Mouse (Mus musculus) hindbrain, embryonic 16.5 days (tissue): Measurements from ENCODE around the gene Ppp4r3b. TPM values are rescaled to one million over a fixed set of nuclear protein-coding genes. Genes with fewer than 3 reads are reported as not detected.
A peak's percentile ranks its signal among the peaks of the same experiment; 100 is the strongest.

Experiments used
- ATAC-seq: fragments of 200-750 bp; cut with Nextera tagmentation; 2 replicates; pipeline ENCODE4 v1.8.0; 2017; ENCODE audit warnings: moderate TSS enrichment, moderate library complexity
- H3K27ac ChIP-seq: fragments of 300-500 bp; sonication (generic); 2 replicates; pipeline ENCODE4 v1.5.1; 2014; ENCODE audit warnings: low read depth, mild to moderate bottlenecking, control low read depth, low read length, moderate library complexity
- H3K27me3 ChIP-seq: fragments of 300-500 bp; sonication (generic); replicated peaks from 2 replicates; pipeline ENCODE4 v1.6.1; 2014; ENCODE audit warnings: low read length; ENCODE audit not compliant: control insufficient read depth, insufficient read depth
- H3K36me3 ChIP-seq: fragments of 300-500 bp; sonication (generic); 2 replicates; pipeline ENCODE4 v1.6.1; 2014; ENCODE audit warnings: mild to moderate bottlenecking, low read length, moderate library complexity, mixed read lengths; ENCODE audit not compliant: control insufficient read depth, insufficient read depth
- H3K4me1 ChIP-seq: fragments of 300-500 bp; sonication (generic); 2 replicates; pipeline ENCODE4 v1.6.1; 2014; ENCODE audit warnings: low read depth, low read length; ENCODE audit not compliant: control insufficient read depth, insufficient read depth
- H3K4me2 ChIP-seq: fragments of 300-500 bp; sonication (generic); 2 replicates; pipeline ENCODE4 v1.6.1; 2014; ENCODE audit warnings: mild to moderate bottlenecking, low read length, control low read depth, moderate library complexity
- H3K4me3 ChIP-seq: fragments of 300-500 bp; sonication (generic); 2 replicates; pipeline ENCODE4 v1.5.1; 2014; ENCODE audit warnings: mild to moderate bottlenecking, low read length, control low read depth, moderate library complexity
- H3K9ac ChIP-seq: fragments of 300-500 bp; sonication (generic); 2 replicates; pipeline ENCODE4 v1.6.1; 2014; ENCODE audit warnings: low read depth, mild to moderate bottlenecking, control low read depth, low read length, moderate library complexity
- H3K9me3 ChIP-seq: fragments of 300-500 bp; sonication (generic); 2 replicates; pipeline ENCODE4 v1.6.1; 2014; ENCODE audit warnings: mild to moderate bottlenecking, low read length, moderate library complexity; ENCODE audit not compliant: control insufficient read depth
- WGBS: fragments of 180-500 bp; shearing (Covaris S2); extraction: QIAGEN DNeasy Blood & Tissue Kit; methylation state at CpG from one replicate; pipeline ENCODE4 v1.1.7; 2014; 5-methylcytosine and 5-hydroxymethylcytosine counted together
- polyA plus RNA-seq: library from polyadenylated mRNA; unstranded; fragments of >200 nt; fragmentation: Nextera tagmentation; extraction: Ambion mirVana; gene quantifications from 2 replicates; pipeline ENCODE4 v1.2.1, GENCODE M21; 2015

Gene Ppp4r3b
- polyA plus RNA-seq, 1 experiment from 2014 or later: 66.3 TPM

GRCm38 (mm10) chr11:29246883-29247650 lies 74.4 kb downstream of the Ppp4r3b start, which contains the start of gene Cfap36:
Gene Cfap36 (minus strand): TSS chr11:29247409.
- peak within 1 kb of the TSS; percentile 88 for H3K9ac ChIP-seq
- H3K4me2 ChIP-seq: peak within 1 kb of the TSS; percentile 80
- peak; percentile 100 for ATAC-seq
- no peaks in the 10 kb centered on the region for H3K9me3 ChIP-seq
- H3K27me3 ChIP-seq: no peaks in the 10 kb centered on the region
- H3K27ac ChIP-seq: peak within 1 kb of the TSS; percentile 93
- H3K4me3 ChIP-seq: peak within 1 kb of the TSS; percentile 94
- peaks cover 13% of the 10 kb centered on the region for H3K4me1 ChIP-seq
- WGBS: under 1% methylated on average over 53 of the region's 53 CpGs
- H3K36me3 ChIP-seq: peaks cover 3% of the 10 kb centered on the region; the same call in 1 of the 2 replicates

- Histone ChIP-seq H3K4me1 (peaks cover 13% of the 10 kb centered on the region), H3K9ac (no peak overlapping the region)
- 96% methylated on average over 1 of the region's 1 CpGs for WGBS
Measured at GRCm38 (mm10) chr11:29247725-29248124, 75.0 kb downstream of the Ppp4r3b start.

GRCm38 (mm10) chr11:29248386-29248785 lies 75.7 kb downstream of the Ppp4r3b start:
- Histone ChIP-seq H3K4me1 (peaks cover 13% of the 10 kb centered on the region), H3K9ac (no peak overlapping the region), H3K27me3 (no peaks in the 10 kb centered on the region), H3K9me3 (no peaks in the 10 kb centered on the region), H3K4me2 (no peak overlapping the region), H3K36me3 (no peaks in the 10 kb centered on the region), H3K27ac (no peak overlapping the region), H3K4me3 (no peak overlapping the region)
- no peak for ATAC-seq
- 97% methylated on average over 5 of the region's 5 CpGs for WGBS

More at GRCm38 (mm10) chr11:29247725-29248124, 75.0 kb downstream of the Ppp4r3b start:
- Histone ChIP-seq H3K4me2 (peak overlapping the region; percentile 55), H3K9me3 (no peaks in the 10 kb centered on the region), H3K27me3 (no peaks in the 10 kb centered on the region), H3K36me3 (peaks cover under 1% of the 10 kb centered on the region; the same call in 1 of the 2 replicates), H3K4me3 (peak overlapping the region; percentile 94), H3K27ac (peak overlapping the region; percentile 67; the same call in 1 of the 2 replicates)
- peak; percentile 5 for ATAC-seq

GRCm38 (mm10) chr11:29254643-29255042 lies 82.0 kb downstream of the Ppp4r3b start:
- Histone ChIP-seq H3K4me1 (no peaks in the 10 kb centered on the region), H3K4me2 (no peak overlapping the region), H3K36me3 (no peaks in the 10 kb centered on the region), H3K9me3 (no peaks in the 10 kb centered on the region), H3K4me3 (no peak overlapping the region), H3K27me3 (no peaks in the 10 kb centered on the region), H3K9ac (no peak overlapping the region), H3K27ac (no peak overlapping the region)
- WGBS: 83% methylated on average over 1 of the region's 1 CpGs
- ATAC-seq: no peak

GRCm38 (mm10) chr11:29267824-29268223 lies 95.1 kb downstream of the Ppp4r3b start:
- Histone ChIP-seq H3K4me3 (no peak overlapping the region), H3K4me1 (no peaks in the 10 kb centered on the region), H3K9ac (no peak overlapping the region), H3K36me3 (no peaks in the 10 kb centered on the region), H3K27me3 (no peaks in the 10 kb centered on the region), H3K9me3 (peaks cover 2% of the 10 kb centered on the region; the same call in 1 of the 2 replicates), H3K27ac (no peak overlapping the region), H3K4me2 (no peak overlapping the region)
- WGBS: 29% methylated on average over 3 of the region's 3 CpGs
- peak; percentile 70 for ATAC-seq

Other genes with a start within 250 kb of the Ppp4r3b start
- 25.3 and 25.5 TPM in 2 replicates for gene Pnpt1, start 42.1 kb upstream of the Ppp4r3b start, polyA plus RNA-seq
- gene Cfap36, start 74.5 kb downstream of the Ppp4r3b start, polyA plus RNA-seq: 121 and 146 TPM in 2 replicates
- 71.1 and 73.8 TPM in 2 replicates for gene Ccdc88a, start 200.8 kb downstream of the Ppp4r3b start, polyA plus RNA-seq